Mouse (Mus musculus): ENCODE results near the gene Cep131. TPM values are rescaled to one million over a fixed set of nuclear protein-coding genes. Genes with fewer than 3 reads are reported as not detected.

Gene Cep131
- 3.1 and 3.9 TPM in 2 replicates for polyA plus RNA-seq (2015; fragmentation: Nextera tagmentation; extraction: Ambion mirVana)

DNA sequence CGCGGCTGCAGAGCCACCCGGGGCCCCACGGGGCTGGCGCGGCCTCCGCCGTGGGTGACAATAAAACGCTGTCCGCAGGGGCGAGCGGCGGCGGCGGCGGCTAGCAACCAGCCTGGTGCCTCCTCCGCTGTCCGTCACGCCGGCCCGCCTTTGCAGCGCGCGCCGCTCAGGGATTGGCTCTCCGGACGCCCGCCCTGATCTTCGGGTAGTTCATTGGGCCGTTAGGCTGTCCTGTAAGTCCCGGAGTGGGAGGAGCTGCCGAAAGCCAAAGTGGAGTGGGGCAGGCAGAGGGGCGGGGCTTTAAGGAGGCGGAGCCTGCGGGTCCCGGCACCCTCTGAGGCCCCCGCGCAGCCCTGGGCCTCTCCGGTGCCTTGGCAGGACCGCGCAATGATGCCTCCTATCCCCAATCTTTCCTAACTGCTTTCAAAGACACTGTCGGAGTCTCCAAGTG, at the start of gene Cep131:
Gene Cep131 (minus strand): TSS at position 126 of the 451 bp plus-strand sequence.
- H3K4me1 ChIP-seq (ENCODE audit: insufficient read depth), result peaks cover 11% of the 10 kb centered on the region
- peak within 1 kb of the TSS; percentile 95 for H3K4me3 ChIP-seq (ENCODE audit: low read depth, low read length)
- DNase-seq (peak; percentile 98), ATAC-seq (peak; percentile 100)
- H3K27ac ChIP-seq (ENCODE audit: low read depth), result no peak within 1 kb of the TSS
- H3K4me2 ChIP-seq (ENCODE audit: low read depth, low read length), result peak within 1 kb of the TSS; percentile 100
- H3K36me3 ChIP-seq (replicated peaks; ENCODE audit: insufficient read depth, low read length), result peaks cover 12% of the 10 kb centered on the region
- peak within 1 kb of the TSS; percentile 83 for H3K9ac ChIP-seq (replicated peaks)
- H3K9me3 ChIP-seq (ENCODE audit: low read length), result no peaks in the 10 kb centered on the region
- TF ChIP-seq CTCF (IDR thresholded peaks at IDR 0.05; ENCODE audit: low read depth) (no peak), EP300 (IDR thresholded peaks at IDR 0.05; ENCODE audit: low read depth) (no peak)
- WGBS (ENCODE audit: insufficient replicate concordance), result under 1% methylated on average over 42 of the region's 42 CpGs
- H3K27me3 ChIP-seq (ENCODE audit: insufficient read depth, low read length), result 0 out of 2 replicates have a peak, but pooled peaks cover 2% of the 10 kb centered on the region

- H3K27ac ChIP-seq (ENCODE audit: low read depth), result peak overlapping the region; percentile 72
- peak overlapping the region; percentile 2; the same call in 1 of the 2 replicates for H3K4me2 ChIP-seq (ENCODE audit: low read depth, low read length)
- H3K4me1 ChIP-seq (ENCODE audit: insufficient read depth), result peaks cover 35% of the 10 kb centered on the region
- WGBS (ENCODE audit: insufficient replicate concordance), result 59% methylated on average over 8 of the region's 8 CpGs
- H3K36me3 ChIP-seq (replicated peaks; ENCODE audit: insufficient read depth, low read length), result peaks cover 37% of the 10 kb centered on the region
- H3K9ac ChIP-seq (replicated peaks), result peak overlapping the region; percentile 7; the same call in 1 of the 2 replicates
- no peaks in the 10 kb centered on the region for H3K27me3 ChIP-seq (ENCODE audit: insufficient read depth, low read length)
- ATAC-seq, result no peak
- TF ChIP-seq CTCF (IDR thresholded peaks at IDR 0.05; ENCODE audit: low read depth) (no peak), EP300 (IDR thresholded peaks at IDR 0.05; ENCODE audit: low read depth) (no peak)
- no peak for DNase-seq
- no peak overlapping the region for H3K4me3 ChIP-seq (ENCODE audit: low read depth, low read length)
- H3K9me3 ChIP-seq (ENCODE audit: low read length), result no peaks in the 10 kb centered on the region
Measured at GRCm38 (mm10) chr11:120136195-120136594, 49.6 kb upstream of the Cep131 start.

- no peak overlapping the region for H3K9ac ChIP-seq (replicated peaks)
- H3K4me3 ChIP-seq (ENCODE audit: low read depth, low read length), result no peak overlapping the region
- peak overlapping the region; percentile 72 for H3K27ac ChIP-seq (ENCODE audit: low read depth)
- H3K4me2 ChIP-seq (ENCODE audit: low read depth, low read length), result no peak overlapping the region
- H3K9me3 ChIP-seq (ENCODE audit: low read length), result no peaks in the 10 kb centered on the region
- TF ChIP-seq CTCF (IDR thresholded peaks at IDR 0.05; ENCODE audit: low read depth) (no peak), EP300 (IDR thresholded peaks at IDR 0.05; ENCODE audit: low read depth) (no peak)
- H3K27me3 ChIP-seq (ENCODE audit: insufficient read depth, low read length), result no peaks in the 10 kb centered on the region
- peaks cover 40% of the 10 kb centered on the region for H3K36me3 ChIP-seq (replicated peaks; ENCODE audit: insufficient read depth, low read length)
- ATAC-seq, result peak; percentile 85
- 60% methylated on average over 9 of the region's 9 CpGs for WGBS (ENCODE audit: insufficient replicate concordance)
- H3K4me1 ChIP-seq (ENCODE audit: insufficient read depth), result peaks cover 35% of the 10 kb centered on the region
- peak; percentile 75 for DNase-seq
Measured at GRCm38 (mm10) chr11:120134847-120135530, 48.4 kb upstream of the Cep131 start.

GRCm38 (mm10) chr11:120134148-120134547, 47.5 kb upstream of the Cep131 start:
- Histone ChIP-seq H3K4me2 (ENCODE audit: low read depth, low read length) (no peak overlapping the region), H3K27ac (ENCODE audit: low read depth) (no peak overlapping the region), H3K9ac (replicated peaks) (no peak overlapping the region), H3K4me1 (ENCODE audit: insufficient read depth) (peaks cover 35% of the 10 kb centered on the region), H3K4me3 (ENCODE audit: low read depth, low read length) (no peak overlapping the region), H3K27me3 (ENCODE audit: insufficient read depth, low read length) (no peaks in the 10 kb centered on the region), H3K36me3 (replicated peaks; ENCODE audit: insufficient read depth, low read length) (peaks cover 46% of the 10 kb centered on the region), H3K9me3 (ENCODE audit: low read length) (no peaks in the 10 kb centered on the region)
- no peak for ATAC-seq
- no peak for TF ChIP-seq CTCF (IDR thresholded peaks at IDR 0.05; ENCODE audit: low read depth)
- no peak for TF ChIP-seq EP300 (IDR thresholded peaks at IDR 0.05; ENCODE audit: low read depth)
- 91% methylated on average over 5 of the region's 5 CpGs for WGBS (ENCODE audit: insufficient replicate concordance)
- no peak for DNase-seq

DNA sequence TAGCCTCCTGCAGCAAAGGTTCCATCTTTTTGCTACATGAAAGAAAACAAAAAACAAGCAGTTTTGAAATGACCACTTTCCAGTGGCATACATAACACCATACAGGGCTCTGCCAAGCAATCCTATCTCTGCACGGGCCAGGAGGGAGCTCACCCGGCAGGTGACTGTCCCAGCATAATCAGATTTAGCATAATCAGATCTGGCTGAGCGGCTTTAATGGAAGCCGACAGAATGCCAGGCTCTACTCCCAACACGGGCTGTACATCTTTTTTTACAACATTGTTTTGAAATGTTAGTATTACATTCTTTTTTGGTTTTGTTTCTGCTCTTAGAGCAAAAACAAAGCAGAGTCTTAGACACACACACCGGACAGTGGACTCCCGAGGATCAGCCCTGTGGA, 42.7 kb upstream of the Cep131 start:
- Histone ChIP-seq H3K4me2 (ENCODE audit: low read depth, low read length) (no peak overlapping the region), H3K27me3 (ENCODE audit: insufficient read depth, low read length) (no peaks in the 10 kb centered on the region), H3K9ac (replicated peaks) (no peak overlapping the region), H3K36me3 (replicated peaks; ENCODE audit: insufficient read depth, low read length) (peaks cover 56% of the 10 kb centered on the region), H3K27ac (ENCODE audit: low read depth) (no peak overlapping the region), H3K9me3 (ENCODE audit: low read length) (no peaks in the 10 kb centered on the region), H3K4me3 (ENCODE audit: low read depth, low read length) (no peak overlapping the region), H3K4me1 (ENCODE audit: insufficient read depth) (no peaks in the 10 kb centered on the region)
- TF ChIP-seq CTCF (IDR thresholded peaks at IDR 0.05; ENCODE audit: low read depth) (no peak), EP300 (IDR thresholded peaks at IDR 0.05; ENCODE audit: low read depth) (no peak)
- no peak for DNase-seq
- no peak for ATAC-seq
- 81% methylated on average over 7 of the region's 7 CpGs for WGBS (ENCODE audit: insufficient replicate concordance)

- H3K27ac ChIP-seq (ENCODE audit: low read depth), result no peak overlapping the region
- TF ChIP-seq CTCF (IDR thresholded peaks at IDR 0.05; ENCODE audit: low read depth) (0 out of 2 replicates have a peak, but pooled peaks have one; percentile 11), EP300 (IDR thresholded peaks at IDR 0.05; ENCODE audit: low read depth) (no peak)
- H3K4me1 ChIP-seq (ENCODE audit: insufficient read depth), result no peaks in the 10 kb centered on the region
- no peak for DNase-seq
- ATAC-seq, result no peak
- no peak overlapping the region for H3K4me3 ChIP-seq (ENCODE audit: low read depth, low read length)
- WGBS (ENCODE audit: insufficient replicate concordance), result 77% methylated on average over 2 of the region's 2 CpGs
- H3K4me2 ChIP-seq (ENCODE audit: low read depth, low read length), result no peak overlapping the region
- peaks cover 56% of the 10 kb centered on the region for H3K36me3 ChIP-seq (replicated peaks; ENCODE audit: insufficient read depth, low read length)
- no peak overlapping the region for H3K9ac ChIP-seq (replicated peaks)
- no peaks in the 10 kb centered on the region for H3K9me3 ChIP-seq (ENCODE audit: low read length)
- no peaks in the 10 kb centered on the region for H3K27me3 ChIP-seq (ENCODE audit: insufficient read depth, low read length)
Measured at GRCm38 (mm10) chr11:120126845-120127244, 40.2 kb upstream of the Cep131 start.

Data from liver, postnatal 0 days (tissue).